Mouse (Mus musculus) gastrocnemius, postnatal 36 days (tissue): ENCODE results near the gene 1600002K03Rik. TPM values are rescaled to one million over a fixed set of nuclear protein-coding genes. Genes with fewer than 3 reads are reported as not detected.
"Not testable (repeated sequence)": the region's sequence is repeated elsewhere in the genome, so short reads cannot be mapped to it uniquely, and the experiment has no call there.

Source experiments
- DNase-seq, 2 experiments: peaks; one replicate each; pipeline ENCODE4 v3.0.0; 2022
- intact Hi-C: fragments of 180-260 bp; cut with DNase I; formaldehyde crosslinking; loops from one replicate; pipeline ENCODE4 v1.15.1; 2025
- total RNA-seq, 2 experiments: library from RNA; stranded (reverse); gene quantifications; 2 replicates each; pipeline ENCODE4 v1.2.3; 2021

1600002K03Rik gene
- total RNA-seq, 2 experiments from 2014 or later, result 4.7 to 5.1 TPM

- intact Hi-C loops, result no loop called here
- no peak for DNase-seq
Observed at GRCm38 (mm10) chr10:80208248-80208647, 35.5 kb downstream of the 1600002K03Rik start.

GRCm38 (mm10) chr10:80208841-80209371, 36.2 kb downstream of the 1600002K03Rik start:
- intact Hi-C loops, result no loop called here
- no peak for DNase-seq

GRCm38 (mm10) chr10:80211547-80212103, 38.9 kb downstream of the 1600002K03Rik start:
- intact Hi-C loops, DNase-seq: not testable (repeated sequence)

GRCm38 (mm10) chr10:80215048-80215772, 42.5 kb downstream of the 1600002K03Rik start:
- intact Hi-C loops, result no loop called here
- no peak for DNase-seq

- no peak for DNase-seq
- intact Hi-C loops, result no loop called here
Observed at GRCm38 (mm10) chr10:80220676-80221075, 47.9 kb downstream of the 1600002K03Rik start.

- intact Hi-C loops, DNase-seq: not testable (repeated sequence)
Observed at GRCm38 (mm10) chr10:80223137-80223536, 50.4 kb downstream of the 1600002K03Rik start.

Other genes starting within 250 kb of the 1600002K03Rik start
- gene Arid3a, start 245.9 kb upstream of the 1600002K03Rik start, total RNA-seq, result 1 to 10 TPM; 1.3 to 1.8 TPM
- gene Wdr18, start 212.8 kb upstream of the 1600002K03Rik start, total RNA-seq, result 10 to 100 TPM; 17.5 to 23.9 TPM
- gene Grin3b, start 202.2 kb upstream of the 1600002K03Rik start, total RNA-seq, result under 1 TPM; 0.07 to 0.15 TPM
- gene Tmem259, start 188.6 kb upstream of the 1600002K03Rik start, total RNA-seq, result 10 to 100 TPM; 71.5 to 72.4 TPM
- 1 to 10 TPM; 5.2 to 6.0 TPM for gene Cnn2, start 184.4 kb upstream of the 1600002K03Rik start, total RNA-seq
- gene Abca7, start 176.4 kb upstream of the 1600002K03Rik start, total RNA-seq, result 1 to 10 TPM; 5.4 to 5.8 TPM
- 1 to 10 TPM; 1.1 to 2.7 TPM for gene Arhgap45, start 156.3 kb upstream of the 1600002K03Rik start, total RNA-seq
- gene Polr2e, start 133.1 kb upstream of the 1600002K03Rik start, total RNA-seq, result 10 to 100 TPM; 36.0 to 42.5 TPM
- 100 to 1,000 TPM; 500 to 536 TPM for gene Gpx4, start 125.8 kb upstream of the 1600002K03Rik start, total RNA-seq
- 1 to 10 TPM; 4.5 to 7.3 TPM for gene Sbno2, start 67.4 kb upstream of the 1600002K03Rik start, total RNA-seq
- 100 to 1,000 TPM; 120 to 135 TPM for gene Stk11, start 57.1 kb upstream of the 1600002K03Rik start, total RNA-seq
- 100 to 1,000 TPM; 600 to 616 TPM for gene Atp5d, start 34.3 kb upstream of the 1600002K03Rik start, total RNA-seq
- gene Cbarp, start 32.1 kb upstream of the 1600002K03Rik start, total RNA-seq, result 1 to 10 TPM; 1.4 to 2.1 TPM
- gene Midn, start 24.7 kb upstream of the 1600002K03Rik start, total RNA-seq, result 10 to 100 TPM; 37.6 to 49.3 TPM
- gene Cirbp, start 7.0 kb upstream of the 1600002K03Rik start, total RNA-seq, result 10 to 100 TPM; 22.6 to 28.3 TPM
- under 1 TPM; 0.27 to 0.31 TPM for gene Efna2, start 6.5 kb downstream of the 1600002K03Rik start, total RNA-seq
- gene Mum1, start 53.5 kb downstream of the 1600002K03Rik start, total RNA-seq, result 10 to 100 TPM; 12.3 to 14.3 TPM
- 100 to 1,000 TPM; 516 to 553 TPM for gene Ndufs7, start 76.2 kb downstream of the 1600002K03Rik start, total RNA-seq
- gene Gamt, start 88.1 kb downstream of the 1600002K03Rik start, total RNA-seq, result 10 to 100 TPM; 35.1 to 59.8 TPM
- 10 to 100 TPM; 30.0 to 40.4 TPM for gene Dazap1, start 88.5 kb downstream of the 1600002K03Rik start, total RNA-seq
- 100 to 1,000 TPM; 529 to 644 TPM for gene Rps15, start 119.5 kb downstream of the 1600002K03Rik start, total RNA-seq
- under 1 TPM; 0.54 to 0.57 TPM for gene Apc2, start 123.0 kb downstream of the 1600002K03Rik start, total RNA-seq
- 1 to 10 TPM; 5.5 to 6.2 TPM for gene 2310011J03Rik, start 147.6 kb downstream of the 1600002K03Rik start, total RNA-seq
- gene Pcsk4, start 156.6 kb downstream of the 1600002K03Rik start, total RNA-seq, result 1 to 10 TPM; 1.1 to 2.0 TPM
- gene Reep6, start 157.0 kb downstream of the 1600002K03Rik start, total RNA-seq, result 1 to 10 TPM; 1.3 to 1.5 TPM
- 10 to 100 TPM; 27.4 to 38.1 TPM for gene Adamtsl5, start 175.5 kb downstream of the 1600002K03Rik start, total RNA-seq
- under 1 TPM; 0.15 to 0.20 TPM for gene Plk5, start 183.5 kb downstream of the 1600002K03Rik start, total RNA-seq
- gene Mex3d, start 214.7 kb downstream of the 1600002K03Rik start, total RNA-seq, result 1 to 10 TPM; 3.4 to 4.5 TPM
- gene Mbd3, start 226.6 kb downstream of the 1600002K03Rik start, total RNA-seq, result 10 to 100 TPM; 95.1 to 99.9 TPM
- gene Uqcr11, start 233.9 kb downstream of the 1600002K03Rik start, total RNA-seq, result 100 to 1,000 TPM; 825 to 866 TPM